Comparison of ENCODE assay signal across 21 mouse cellular contexts in genomic region chr2:28569903-28570302, GRCm38 (mm10). TPM values are rescaled to one million over a fixed set of nuclear protein-coding genes. Genes with fewer than 3 reads are reported as not detected.
A peak's percentile ranks its signal among the peaks of the same experiment; 100 is the strongest.
DNase-seq lines count a peak whose midpoint lies in the region; ATAC-seq and TF ChIP-seq lines count a peak whose summit lies in the region.
"Had no signal": no experiment of that assay in that cellular context is flagged by ENCODE, and none has a peak within 500 bp of the region (broad histone marks: within the 10 kb centered on the region; RNA-seq: fewer than 3 reads in every experiment).

No protein-coding gene starts in this region.

- no peaks in the 10 kb centered on the region for H3K9me3 ChIP-seq in lung, embryonic 14.5 days (ENCODE audit: low read depth, low read length)
- H3K9me3 ChIP-seq in embryonic facial prominence, embryonic 11.5 days (replicated peaks; ENCODE audit: control insufficient read depth, low read length) = no peaks in the 10 kb centered on the region
- H3K9me3 ChIP-seq in limb, embryonic 13.5 days = no peaks in the 10 kb centered on the region
- H3K9me3 ChIP-seq: forebrain, embryonic 12.5 days; midbrain, embryonic 10.5 days; neural tube, embryonic 13.5 days had no signal

- H3K4me1 ChIP-seq in lung, embryonic 14.5 days (ENCODE audit: insufficient read depth) = no peaks in the 10 kb centered on the region
- H3K4me1 ChIP-seq in lung, adult 2 months (ENCODE audit: control insufficient read depth, insufficient read depth, low read length) = no peaks in the 10 kb centered on the region; the same call in 1 of the 2 replicates
- no peaks in the 10 kb centered on the region for H3K4me1 ChIP-seq in embryonic facial prominence, embryonic 11.5 days (ENCODE audit: control insufficient read depth, insufficient read depth, low read length)
- peaks cover 7% of the 10 kb centered on the region for H3K4me1 ChIP-seq in limb, embryonic 13.5 days
- H3K4me1 ChIP-seq: forebrain, embryonic 12.5 days; midbrain, embryonic 10.5 days; neural tube, embryonic 13.5 days had no signal

- no peak overlapping the region for H3K4me2 ChIP-seq in lung, embryonic 14.5 days
- H3K4me2 ChIP-seq in embryonic facial prominence, embryonic 11.5 days (ENCODE audit: low read depth, low read length) = no peak overlapping the region
- no peak overlapping the region for H3K4me2 ChIP-seq in limb, embryonic 13.5 days (replicated peaks)
- H3K4me2 ChIP-seq: forebrain, embryonic 12.5 days; neural tube, embryonic 13.5 days had no signal

- peak; percentile 85 for ATAC-seq in lung, embryonic 14.5 days (ENCODE audit: insufficient read depth)
- no peak for ATAC-seq in embryonic facial prominence, embryonic 11.5 days (replicated peaks; ENCODE audit: insufficient number of reproducible peaks, low FRiP score, low TSS enrichment, low read depth)
- peak; percentile 52 for ATAC-seq in limb, embryonic 13.5 days (ENCODE audit: low FRiP score, low read depth)
- ATAC-seq in megakaryocyte-erythroid progenitor cell, adult 5-6 weeks (replicated peaks; ENCODE audit: low FRiP score, low TSS enrichment, poor library complexity, severe bottlenecking) = no peak

- no peak overlapping the region for H3K27ac ChIP-seq in lung, embryonic 14.5 days (ENCODE audit: low read depth)
- no peak overlapping the region for H3K27ac ChIP-seq in embryonic facial prominence, embryonic 11.5 days (replicated peaks; ENCODE audit: low read depth, low read length)
- peak overlapping the region; percentile 61 for H3K27ac ChIP-seq in limb, embryonic 13.5 days
- H3K27ac ChIP-seq: forebrain, embryonic 12.5 days; midbrain, embryonic 10.5 days; neural tube, embryonic 13.5 days; stomach, postnatal 0 days had no signal

- DNase-seq in lung, embryonic 14.5 days = peak; percentile 80
- no peak for DNase-seq in lung, adult 2 months
- peak; percentile 57 for DNase-seq in embryonic facial prominence, embryonic 11.5 days (ENCODE audit: low spot score)
- peak; percentile 30 to 78 for DNase-seq in lung, postnatal 4 days
- no peak for DNase-seq in right cerebral cortex, postnatal 25 days
- DNase-seq in kidney, postnatal 25 days = no peak
- DNase-seq: cerebellum, adult 9-10 months; gastrocnemius, postnatal 25 days; heart, postnatal 36 days; kidney, adult 2 months; kidney, postnatal 4 days; left cerebral cortex, postnatal 4 days; right cerebral cortex, postnatal 14 days had no signal

- H3K36me3 ChIP-seq in lung, embryonic 14.5 days (ENCODE audit: insufficient read depth) = peaks cover 96% of the 10 kb centered on the region
- H3K36me3 ChIP-seq in embryonic facial prominence, embryonic 11.5 days (replicated peaks; ENCODE audit: control insufficient read depth, insufficient read depth, low read depth, low read length) = peaks cover 13% of the 10 kb centered on the region
- peaks cover 98% of the 10 kb centered on the region for H3K36me3 ChIP-seq in limb, embryonic 13.5 days

- H3K9ac ChIP-seq in lung, embryonic 14.5 days = no peak overlapping the region
- H3K9ac ChIP-seq in embryonic facial prominence, embryonic 11.5 days (replicated peaks; ENCODE audit: low read length) = no peak overlapping the region
- H3K9ac ChIP-seq in limb, embryonic 13.5 days = no peak overlapping the region
- H3K9ac ChIP-seq: forebrain, embryonic 12.5 days; neural tube, embryonic 13.5 days had no signal

- 41% methylated on average over 3 of the region's 3 CpGs for WGBS in lung, embryonic 14.5 days
- 69% methylated on average over 3 of the region's 3 CpGs for WGBS in lung, adult 2 months
- 58% methylated on average over 3 of the region's 3 CpGs for WGBS in embryonic facial prominence, embryonic 11.5 days
- WGBS in limb, embryonic 13.5 days = 22% methylated on average over 2 of the region's 3 CpGs

- H3K27me3 ChIP-seq in lung, embryonic 14.5 days (ENCODE audit: insufficient read depth, low read length) = no peaks in the 10 kb centered on the region
- no peaks in the 10 kb centered on the region for H3K27me3 ChIP-seq in embryonic facial prominence, embryonic 11.5 days (ENCODE audit: control insufficient read depth, insufficient read depth, low read length)
- no peaks in the 10 kb centered on the region for H3K27me3 ChIP-seq in limb, embryonic 13.5 days
- H3K27me3 ChIP-seq: forebrain, embryonic 12.5 days; neural tube, embryonic 13.5 days had no signal

- TF ChIP-seq POLR2A in lung, adult 2 months (IDR thresholded peaks at IDR 0.05; ENCODE audit: borderline replicate concordance, extremely low read depth, low read depth, low read length) = no peak

- TF ChIP-seq CTCF in lung, embryonic 14.5 days (IDR thresholded peaks at IDR 0.05; ENCODE audit: low read depth) = no peak
- TF ChIP-seq CTCF in lung, adult 2 months (IDR thresholded peaks at IDR 0.05; ENCODE audit: insufficient read depth, low read length) = no peak

- H3K4me3 ChIP-seq in lung, embryonic 14.5 days (ENCODE audit: low read depth, low read length) = no peak overlapping the region
- H3K4me3 ChIP-seq in lung, adult 2 months (replicated peaks; ENCODE audit: extremely low read depth, low read depth, low read length) = no peak overlapping the region
- no peak overlapping the region for H3K4me3 ChIP-seq in embryonic facial prominence, embryonic 11.5 days (ENCODE audit: low read depth, low read length)
- H3K4me3 ChIP-seq in limb, embryonic 13.5 days = no peak overlapping the region
- H3K4me3 ChIP-seq: forebrain, embryonic 12.5 days; midbrain, embryonic 10.5 days; neural tube, embryonic 13.5 days had no signal

RNA-seq across cellular contexts. Expression of gene Cel, which starts 6.7 kb away (rescaled TPM):
- polyA plus RNA-seq in lung, embryonic 14.5 days (2014; fragmentation: Nextera tagmentation; extraction: Ambion mirVana) = not detected in 2 replicates
- 0.12 and 3.3 TPM in 2 replicates for polyA plus RNA-seq in lung, adult 2 months (2012; rRNA removed)
- not detected in 2 replicates for polyA plus RNA-seq in embryonic facial prominence, embryonic 11.5 days (2014; fragmentation: Nextera tagmentation; extraction: Ambion mirVana)
- 0.11 TPM in 1 of 2 replicates, not detected in the other for polyA plus RNA-seq in limb, embryonic 13.5 days (2015; fragmentation: Nextera tagmentation; extraction: Ambion mirVana)
- total RNA-seq in megakaryocyte-erythroid progenitor cell, adult 5-6 weeks (2014; fragmentation: Nextera tagmentation) = not detected in 2 replicates
- total RNA-seq in megakaryocyte-erythroid progenitor cell, adult 5-6 weeks (2017) = not detected in 2 replicates
- total RNA-seq: gastrocnemius, postnatal 25 days; heart, postnatal 36 days; layer of hippocampus, postnatal 14 days; left cerebral cortex, postnatal 4 days; monocyte, adult 5-6 weeks had no signal
- polyA plus RNA-seq: forebrain, embryonic 12.5 days; kidney, adult 2 months; midbrain, embryonic 10.5 days; neural tube, embryonic 13.5 days had no signal

RNA-seq across cellular contexts. Expression of gene Gtf3c5, which starts 13.6 kb away (rescaled TPM):
- polyA plus RNA-seq in lung, embryonic 14.5 days (2014; fragmentation: Nextera tagmentation; extraction: Ambion mirVana) = 33.9 and 41.9 TPM in 2 replicates
- polyA plus RNA-seq in lung, adult 2 months (2012; rRNA removed) = 21.6 and 27.3 TPM in 2 replicates
- polyA plus RNA-seq in embryonic facial prominence, embryonic 11.5 days (2014; fragmentation: Nextera tagmentation; extraction: Ambion mirVana) = 38.5 and 38.8 TPM in 2 replicates
- polyA plus RNA-seq in limb, embryonic 13.5 days (2015; fragmentation: Nextera tagmentation; extraction: Ambion mirVana) = 53.4 and 53.5 TPM in 2 replicates
- 33.9 and 43.0 TPM in 2 replicates for total RNA-seq in megakaryocyte-erythroid progenitor cell, adult 5-6 weeks (2014; fragmentation: Nextera tagmentation)
- 18.8 and 25.7 TPM in 2 replicates for total RNA-seq in megakaryocyte-erythroid progenitor cell, adult 5-6 weeks (2017)

RNA-seq across cellular contexts. Expression of gene Gfi1b, which starts 51.9 kb away (rescaled TPM):
- polyA plus RNA-seq in lung, embryonic 14.5 days (2014; fragmentation: Nextera tagmentation; extraction: Ambion mirVana) = 0.51 and 0.69 TPM in 2 replicates
- 0.66 and 0.79 TPM in 2 replicates for polyA plus RNA-seq in lung, adult 2 months (2012; rRNA removed)
- polyA plus RNA-seq in embryonic facial prominence, embryonic 11.5 days (2014; fragmentation: Nextera tagmentation; extraction: Ambion mirVana) = 2.1 and 2.6 TPM in 2 replicates
- 0.65 and 0.98 TPM in 2 replicates for polyA plus RNA-seq in limb, embryonic 13.5 days (2015; fragmentation: Nextera tagmentation; extraction: Ambion mirVana)
- total RNA-seq in megakaryocyte-erythroid progenitor cell, adult 5-6 weeks (2014; fragmentation: Nextera tagmentation) = 331 and 332 TPM in 2 replicates
- total RNA-seq in megakaryocyte-erythroid progenitor cell, adult 5-6 weeks (2017) = 91.3 and 113 TPM in 2 replicates
- total RNA-seq: gastrocnemius, postnatal 25 days; heart, postnatal 36 days; layer of hippocampus, postnatal 14 days; left cerebral cortex, postnatal 4 days had no signal

RNA-seq across cellular contexts. Expression of gene Ralgds, which starts 57.0 kb away (rescaled TPM):
- 34.3 and 34.7 TPM in 2 replicates for polyA plus RNA-seq in lung, embryonic 14.5 days (2014; fragmentation: Nextera tagmentation; extraction: Ambion mirVana)
- polyA plus RNA-seq in lung, adult 2 months (2012; rRNA removed) = 83.5 and 84.1 TPM in 2 replicates
- 41.7 and 44.8 TPM in 2 replicates for polyA plus RNA-seq in embryonic facial prominence, embryonic 11.5 days (2014; fragmentation: Nextera tagmentation; extraction: Ambion mirVana)
- 45.1 and 53.8 TPM in 2 replicates for polyA plus RNA-seq in limb, embryonic 13.5 days (2015; fragmentation: Nextera tagmentation; extraction: Ambion mirVana)
- total RNA-seq in megakaryocyte-erythroid progenitor cell, adult 5-6 weeks (2014; fragmentation: Nextera tagmentation) = 1.7 and 5.5 TPM in 2 replicates
- 0.56 and 0.88 TPM in 2 replicates for total RNA-seq in megakaryocyte-erythroid progenitor cell, adult 5-6 weeks (2017)

Comparison
In these comparisons a context has a peak if more than half of its experiments do, and no peak if none do; other contexts are left out.
1. DNase-seq: peak in lung, embryonic 14.5 days (single experiment), embryonic facial prominence, embryonic 11.5 days (single experiment) and lung, postnatal 4 days (2 of 2); none in lung, adult 2 months (single experiment), right cerebral cortex, postnatal 25 days (single experiment) and kidney, postnatal 25 days (0 of 2).
2. ATAC-seq: peak in lung, embryonic 14.5 days (single experiment) and limb, embryonic 13.5 days (single experiment); none in embryonic facial prominence, embryonic 11.5 days (single experiment) and megakaryocyte-erythroid progenitor cell, adult 5-6 weeks (single experiment).